Mouse (Mus musculus): ENCODE measurements around the gene Wasf3.

- no peak for TF ChIP-seq CTCF (IDR thresholded peaks at IDR 0.05; ENCODE audit: low read depth, low read length)
- TF ChIP-seq POLR2A (IDR thresholded peaks at IDR 0.05; ENCODE audit: insufficient read depth, low read length): no peak
These were observed 50.5 kb downstream of the Wasf3 start for GRCm38 (mm10) chr5:146435316-146435715.
